Mouse (Mus musculus): ENCODE measurements around the gene Ncf4. TPM values are rescaled to one million over a fixed set of nuclear protein-coding genes. Genes with fewer than 3 reads are reported as not detected.

Ncf4 gene
- 26.0 and 27.9 TPM in 2 replicates for polyA plus RNA-seq (2012; rRNA removed)

GRCm38 (mm10) chr15:78244695-78245492 lies at the start of gene Ncf4:
Gene Ncf4, plus strand, starts transcription at chr15:78244801.

GRCm38 (mm10) chr15:78206312-78206711 lies 38.3 kb upstream of the Ncf4 start, which contains the start of gene Pvalb:
Gene Pvalb, minus strand, starts transcription at chr15:78206400.

GRCm38 (mm10) chr15:78305341-78305933 lies 60.8 kb downstream of the Ncf4 start, which contains the start of gene Csf2rb2:
Gene Csf2rb2, minus strand, starts transcription at chr15:78305721.

Other genes starting within 250 kb of the Ncf4 start
- gene Cacng2, start 124.8 kb upstream of the Ncf4 start, polyA plus RNA-seq (2012; rRNA removed) = not detected in 2 replicates
- 10.8 and 13.8 TPM in 2 replicates for gene Ift27, start 70.7 kb upstream of the Ncf4 start, polyA plus RNA-seq (2012; rRNA removed)
- gene Pvalb, start 38.4 kb upstream of the Ncf4 start, polyA plus RNA-seq (2012; rRNA removed) = not detected in 2 replicates
- 1.4 and 2.0 TPM in 2 replicates for gene Csf2rb2, start 60.9 kb downstream of the Ncf4 start, polyA plus RNA-seq (2012; rRNA removed)
- 3.4 and 4.9 TPM in 2 replicates for gene Csf2rb, start 81.0 kb downstream of the Ncf4 start, polyA plus RNA-seq (2012; rRNA removed)
- gene Tex33, start 151.1 kb downstream of the Ncf4 start, polyA plus RNA-seq (2012; rRNA removed) = 0.05 TPM in 1 of 2 replicates, not detected in the other
- 79.6 and 92.2 TPM in 2 replicates for gene Tst, start 161.1 kb downstream of the Ncf4 start, polyA plus RNA-seq (2012; rRNA removed)
- 70.0 and 89.7 TPM in 2 replicates for gene Mpst, start 161.6 kb downstream of the Ncf4 start, polyA plus RNA-seq (2012; rRNA removed)
- 6.1 and 6.4 TPM in 2 replicates for gene Kctd17, start 183.8 kb downstream of the Ncf4 start, polyA plus RNA-seq (2012; rRNA removed)
- 11.2 and 12.6 TPM in 2 replicates for gene Tmprss6, start 223.8 kb downstream of the Ncf4 start, polyA plus RNA-seq (2012; rRNA removed)